Mouse (Mus musculus) spleen, adult 2 months (tissue): Measurements from ENCODE around the gene Uchl3. TPM values are rescaled to one million over a fixed set of nuclear protein-coding genes. Genes with fewer than 3 reads are reported as not detected.

Experiments used
- DNase-seq, 2 experiments: peaks; one replicate each; pipeline versions ENCODE4 v3.0.0 to v3.0.0-alpha.2; 2012 to 2021; ENCODE audit warnings: low spot score in 2 of 2, low read depth in 1 of 2
- H3K27ac ChIP-seq: fragments of 200-500 bp; 2 replicates; pipeline ENCODE4 v1.5.1; 2012; ENCODE audit warnings: low read length, inconsistent platforms; ENCODE audit not compliant: insufficient read depth
- H3K27me3 ChIP-seq: fragments of 200-500 bp; 2 replicates; pipeline ENCODE4 v1.6.1; 2012; ENCODE audit warnings: mild to moderate bottlenecking, moderate library complexity, low read length, inconsistent platforms; ENCODE audit not compliant: control insufficient read depth, insufficient read depth
- H3K36me3 ChIP-seq: fragments of 200-500 bp; 2 replicates; pipeline ENCODE4 v1.6.1; 2012; ENCODE audit warnings: mild to moderate bottlenecking, low read length, inconsistent platforms; ENCODE audit not compliant: control insufficient read depth, insufficient read depth
- H3K4me1 ChIP-seq: fragments of 200-500 bp; 2 replicates; pipeline ENCODE4 v1.6.1; 2011; ENCODE audit warnings: inconsistent platforms; ENCODE audit not compliant: control insufficient read depth, insufficient read depth, insufficient read length
- H3K4me3 ChIP-seq: fragments of 200-500 bp; 2 replicates; pipeline ENCODE4 v1.5.1; 2011; ENCODE audit warnings: mild to moderate bottlenecking, inconsistent platforms; ENCODE audit not compliant: insufficient read depth, insufficient read length; ENCODE audit errors: extremely low read depth
- CTCF ChIP-seq: fragments of 200-500 bp; IDR thresholded peaks from 2 replicates; pipeline ENCODE4 v1.5.1; 2011; ENCODE audit warnings: mild to moderate bottlenecking, inconsistent platforms; ENCODE audit not compliant: insufficient read depth, insufficient read length, insufficient replicate concordance; ENCODE audit errors: extremely low read depth
- POLR2A ChIP-seq: fragments of 200-500 bp; IDR thresholded peaks from 2 replicates; pipeline ENCODE4 v1.6.1; 2011; ENCODE audit warnings: low read depth, low read length, inconsistent platforms
- WGBS: fragments of 180-500 bp; shearing (Covaris S2); methylation state at CpG from one replicate; pipeline ENCODE4 v1.1.7; 2018; 5-methylcytosine and 5-hydroxymethylcytosine counted together
- polyA plus RNA-seq: library from polyadenylated mRNA; depleted of rRNA; stranded (reverse); fragments of >200 nt; gene quantifications from 2 replicates; pipeline ENCODE4 v1.2.3, GENCODE M21; 2012; rRNA removed

The Uchl3 gene
- polyA plus RNA-seq, 1 experiment: 15.3 TPM

GRCm38 (mm10) chr14:101714414-101714813 lies 60.6 kb downstream of the Uchl3 start:
- 91% methylated on average over 2 of the region's 2 CpGs for WGBS
- no peak for TF ChIP-seq CTCF
- TF ChIP-seq POLR2A: no peak
- no peaks in the 10 kb centered on the region for H3K4me1 ChIP-seq
- H3K27ac ChIP-seq: no peak overlapping the region
- no peak for DNase-seq
- H3K4me3 ChIP-seq: no peak overlapping the region
- no peaks in the 10 kb centered on the region for H3K36me3 ChIP-seq
- no peaks in the 10 kb centered on the region for H3K27me3 ChIP-seq

- H3K4me1 ChIP-seq: peaks cover 3% of the 10 kb centered on the region
Measured at GRCm38 (mm10) chr14:101729237-101729971, 75.6 kb downstream of the Uchl3 start, which contains the start of the genes Gm9922 and Lmo7. Gm9922 (minus strand) TSS chr14:101729814. Lmo7 (plus strand) TSS chr14:101729957.

GRCm38 (mm10) chr14:101729972-101730692 lies 76.4 kb downstream of the Uchl3 start:
- H3K27me3 ChIP-seq: peaks cover 10% of the 10 kb centered on the region

More at GRCm38 (mm10) chr14:101729237-101729971, 75.6 kb downstream of the Uchl3 start, which contains the start of the genes Gm9922 and Lmo7:
- no peaks in the 10 kb centered on the region for H3K36me3 ChIP-seq
- under 1% methylated on average over 51 of the region's 51 CpGs for WGBS
- peaks cover 10% of the 10 kb centered on the region for H3K27me3 ChIP-seq
- peak within 1 kb of the TSS; percentile 66 for H3K4me3 ChIP-seq
- peak in 1 of 2 experiments; percentile 30 for DNase-seq
- TF ChIP-seq POLR2A (no peak), CTCF (no peak)
- H3K27ac ChIP-seq: no peak within 1 kb of the TSS

GRCm38 (mm10) chr14:101733542-101734303 lies 80.0 kb downstream of the Uchl3 start:
- WGBS: 54% methylated on average over 10 of the region's 10 CpGs
- Histone ChIP-seq H3K27ac (no peak overlapping the region), H3K36me3 (no peaks in the 10 kb centered on the region), H3K4me1 (peaks cover 3% of the 10 kb centered on the region), H3K27me3 (peaks cover 8% of the 10 kb centered on the region), H3K4me3 (no peak overlapping the region)
- TF ChIP-seq CTCF (no peak), POLR2A (no peak)
- DNase-seq: no peak

More at GRCm38 (mm10) chr14:101729972-101730692, 76.4 kb downstream of the Uchl3 start:
- Histone ChIP-seq H3K4me1 (peaks cover 3% of the 10 kb centered on the region), H3K4me3 (peak overlapping the region; percentile 66), H3K27ac (no peak overlapping the region), H3K36me3 (no peaks in the 10 kb centered on the region)
- no peak for DNase-seq
- TF ChIP-seq CTCF: no peak
- TF ChIP-seq POLR2A: no peak
- WGBS: 9% methylated on average over 28 of the region's 28 CpGs

GRCm38 (mm10) chr14:101737501-101737900 lies 83.7 kb downstream of the Uchl3 start:
- 86% methylated on average over 4 of the region's 4 CpGs for WGBS
- no peak for DNase-seq
- H3K27me3 ChIP-seq: no peaks in the 10 kb centered on the region
- no peak overlapping the region for H3K27ac ChIP-seq
- no peaks in the 10 kb centered on the region for H3K36me3 ChIP-seq
- no peak overlapping the region for H3K4me3 ChIP-seq
- H3K4me1 ChIP-seq: no peaks in the 10 kb centered on the region
- TF ChIP-seq POLR2A (no peak), CTCF (no peak)

Other genes with a start within 250 kb of the Uchl3 start
- 5.6 and 7.5 TPM in 2 replicates for gene Tbc1d4, start 44.8 kb upstream of the Uchl3 start, polyA plus RNA-seq
- 15.0 and 15.4 TPM in 2 replicates for gene Commd6, start 13.3 kb upstream of the Uchl3 start, polyA plus RNA-seq
- gene Gm9922, start 75.8 kb downstream of the Uchl3 start, polyA plus RNA-seq: 0.27 and 1.2 TPM in 2 replicates
- 0.79 and 1.3 TPM in 2 replicates for gene Lmo7, start 76.0 kb downstream of the Uchl3 start, polyA plus RNA-seq